Mouse (Mus musculus) hindbrain, embryonic 14.5 days (tissue): ENCODE results near the gene Phospho1. TPM values are rescaled to one million over a fixed set of nuclear protein-coding genes. Genes with fewer than 3 reads are reported as not detected.

ENCODE experiments used
- ATAC-seq: fragments of 200-750 bp; cut with Nextera tagmentation; 2 replicates; pipeline ENCODE4 v1.8.0; 2017; ENCODE audit warnings: moderate number of reproducible peaks, mild to moderate bottlenecking, moderate TSS enrichment, moderate library complexity; ENCODE audit not compliant: low FRiP score
- DNase-seq: peaks from one replicate; pipeline ENCODE4 v3.0.0-alpha.2; 2015; ENCODE audit warnings: low spot score
- H3K27ac ChIP-seq: fragments of 300-500 bp; sonication (generic); 2 replicates; pipeline ENCODE4 v1.5.1; 2014; ENCODE audit warnings: mild to moderate bottlenecking, moderate library complexity
- H3K27me3 ChIP-seq: fragments of 300-500 bp; sonication (generic); 2 replicates; pipeline ENCODE4 v1.6.1; 2014; ENCODE audit warnings: mild to moderate bottlenecking, low read length, mixed read lengths; ENCODE audit not compliant: control insufficient read depth, insufficient read depth
- H3K36me3 ChIP-seq: fragments of 300-500 bp; sonication (generic); replicated peaks from 2 replicates; pipeline ENCODE4 v1.6.1; 2014; ENCODE audit not compliant: control insufficient read depth, insufficient read depth
- H3K4me1 ChIP-seq: fragments of 300-500 bp; sonication (generic); replicated peaks from 2 replicates; pipeline ENCODE4 v1.6.1; 2014; ENCODE audit warnings: antibody characterized with exemption, low read length, mixed read lengths; ENCODE audit not compliant: control insufficient read depth, insufficient read depth
- H3K4me2 ChIP-seq: fragments of 300-500 bp; sonication (generic); replicated peaks from 2 replicates; pipeline ENCODE4 v1.6.1; 2014; ENCODE audit warnings: mild to moderate bottlenecking, moderate library complexity
- H3K4me3 ChIP-seq: fragments of 300-500 bp; sonication (generic); replicated peaks from 2 replicates; pipeline ENCODE4 v1.5.1; 2014; ENCODE audit warnings: mild to moderate bottlenecking, low read length
- H3K9ac ChIP-seq: fragments of 300-500 bp; sonication (generic); 2 replicates; pipeline ENCODE4 v1.6.1; 2014
- H3K9me3 ChIP-seq: fragments of 300-500 bp; sonication (generic); 2 replicates; pipeline ENCODE4 v1.6.1; 2016; ENCODE audit warnings: low read length; ENCODE audit not compliant: control insufficient read depth
- WGBS: fragments of 180-500 bp; shearing (Covaris S2); extraction: QIAGEN DNeasy Blood & Tissue Kit; methylation state at CpG from one replicate; pipeline ENCODE4 v1.1.7; 2014; 5-methylcytosine and 5-hydroxymethylcytosine counted together
- polyA plus RNA-seq: library from polyadenylated mRNA; unstranded; fragments of >200 nt; fragmentation: Nextera tagmentation; extraction: Ambion mirVana; gene quantifications from 2 replicates; pipeline ENCODE4 v1.2.1, GENCODE M21; 2014

Gene Phospho1
- polyA plus RNA-seq, 1 experiment from 2014 or later = 0.37 TPM

DNA sequence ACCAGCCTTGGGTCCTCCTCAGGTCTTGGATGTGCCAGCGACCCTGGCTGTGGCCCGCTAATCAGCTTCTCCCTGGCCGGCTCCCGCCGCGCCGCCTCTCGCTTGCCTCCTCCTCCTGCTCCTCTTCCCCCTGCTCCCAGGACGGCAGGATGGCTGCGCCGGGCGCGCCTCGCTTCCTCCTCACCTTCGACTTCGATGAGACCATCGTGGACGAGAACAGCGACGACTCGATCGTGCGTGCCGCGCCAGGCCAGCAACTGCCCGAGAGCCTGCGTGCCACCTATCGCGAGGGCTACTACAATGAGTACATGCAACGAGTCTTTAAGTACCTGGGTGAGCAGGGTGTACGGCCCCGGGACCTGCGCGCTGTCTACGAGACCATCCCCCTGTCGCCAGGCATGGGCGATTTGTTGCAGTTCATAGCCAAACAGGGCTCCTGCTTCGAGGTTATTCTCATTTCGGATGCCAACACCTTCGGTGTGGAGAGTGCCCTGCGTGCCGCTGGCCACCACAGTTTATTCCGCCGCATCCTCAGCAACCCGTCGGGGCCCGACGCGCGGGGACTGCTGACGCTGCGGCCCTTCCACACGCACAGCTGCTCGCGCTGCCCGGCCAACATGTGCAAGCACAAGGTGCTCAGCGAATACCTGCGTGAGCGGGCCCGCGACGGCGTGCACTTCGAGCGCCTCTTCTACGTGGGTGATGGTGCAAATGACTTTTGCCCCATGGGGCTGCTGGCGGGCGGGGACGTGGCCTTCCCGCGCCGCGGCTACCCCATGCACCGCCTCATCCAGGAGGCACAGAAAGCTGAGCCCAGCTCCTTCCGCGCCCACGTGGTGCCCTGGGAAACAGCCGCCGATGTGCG lies 6.3 kb downstream of the Phospho1 start:
- Histone ChIP-seq H3K36me3 (no peaks in the 10 kb centered on the region), H3K9me3 (no peaks in the 10 kb centered on the region), H3K27ac (no peak overlapping the region), H3K4me2 (peak overlapping the region; percentile 49), H3K4me3 (peak overlapping the region; percentile 21), H3K4me1 (peaks cover 15% of the 10 kb centered on the region; the same call in 1 of the 2 replicates), H3K9ac (peak overlapping the region; percentile 16; the same call in 1 of the 2 replicates), H3K27me3 (peaks cover 93% of the 10 kb centered on the region)
- DNase-seq (no peak), ATAC-seq (no peak)
- 2% methylated on average over 80 of the region's 80 CpGs for WGBS

DNA sequence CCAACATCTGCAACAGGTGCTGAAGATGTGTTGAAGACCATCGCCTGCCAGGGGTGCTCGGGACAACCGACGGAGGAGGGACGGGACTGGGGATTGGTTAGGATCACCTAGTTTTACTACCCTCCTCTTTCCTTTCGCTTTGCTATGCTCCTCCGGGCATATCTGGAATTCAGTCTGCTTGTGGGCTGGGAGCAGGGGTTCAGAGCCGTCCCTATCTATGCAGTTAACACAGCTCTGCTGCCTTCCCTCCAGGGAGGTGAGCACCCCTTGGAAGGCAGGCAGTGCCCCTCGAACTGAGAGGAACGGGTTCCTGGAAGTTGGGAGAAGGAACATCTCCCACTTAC lies 6.9 kb downstream of the Phospho1 start:
- WGBS = 2% methylated on average over 10 of the region's 10 CpGs
- Histone ChIP-seq H3K27me3 (peaks cover 96% of the 10 kb centered on the region), H3K4me3 (peak overlapping the region; percentile 21), H3K9me3 (no peaks in the 10 kb centered on the region), H3K4me1 (peaks cover 15% of the 10 kb centered on the region; the same call in 1 of the 2 replicates), H3K4me2 (peak overlapping the region; percentile 49), H3K9ac (peak overlapping the region; percentile 16; the same call in 1 of the 2 replicates), H3K36me3 (no peaks in the 10 kb centered on the region), H3K27ac (no peak overlapping the region)
- DNase-seq (no peak), ATAC-seq (no peak)

DNA sequence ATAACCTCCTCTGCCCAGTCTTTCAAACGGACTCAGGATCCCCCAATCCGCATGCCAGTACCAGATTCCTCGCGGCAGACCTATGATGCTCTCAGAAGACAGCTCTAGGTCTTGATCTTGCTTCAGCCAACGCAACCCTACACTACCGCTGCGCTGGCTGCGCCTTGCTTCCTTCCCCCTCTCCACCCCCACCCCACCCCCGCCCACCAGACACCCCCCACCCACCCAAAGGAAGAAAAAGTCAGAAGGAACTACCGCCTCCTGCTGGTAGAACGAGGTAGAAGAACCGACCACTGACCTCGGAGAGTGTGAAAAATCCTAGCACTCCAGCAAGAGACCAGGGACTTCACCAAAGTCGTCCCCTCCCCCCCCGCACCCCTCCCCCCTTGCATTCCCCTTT lies 7.3 kb downstream of the Phospho1 start:
- peaks cover 15% of the 10 kb centered on the region; the same call in 1 of the 2 replicates for H3K4me1 ChIP-seq
- ATAC-seq (no peak), DNase-seq (no peak)
- no peaks in the 10 kb centered on the region for H3K9me3 ChIP-seq
- WGBS = 5% methylated on average over 14 of the region's 15 CpGs
- no peak overlapping the region for H3K27ac ChIP-seq
- peak overlapping the region; percentile 21; the same call in 1 of the 2 replicates for H3K4me3 ChIP-seq
- no peaks in the 10 kb centered on the region for H3K36me3 ChIP-seq
- peaks cover 95% of the 10 kb centered on the region for H3K27me3 ChIP-seq
- no peak overlapping the region for H3K4me2 ChIP-seq
- H3K9ac ChIP-seq = no peak overlapping the region

DNA sequence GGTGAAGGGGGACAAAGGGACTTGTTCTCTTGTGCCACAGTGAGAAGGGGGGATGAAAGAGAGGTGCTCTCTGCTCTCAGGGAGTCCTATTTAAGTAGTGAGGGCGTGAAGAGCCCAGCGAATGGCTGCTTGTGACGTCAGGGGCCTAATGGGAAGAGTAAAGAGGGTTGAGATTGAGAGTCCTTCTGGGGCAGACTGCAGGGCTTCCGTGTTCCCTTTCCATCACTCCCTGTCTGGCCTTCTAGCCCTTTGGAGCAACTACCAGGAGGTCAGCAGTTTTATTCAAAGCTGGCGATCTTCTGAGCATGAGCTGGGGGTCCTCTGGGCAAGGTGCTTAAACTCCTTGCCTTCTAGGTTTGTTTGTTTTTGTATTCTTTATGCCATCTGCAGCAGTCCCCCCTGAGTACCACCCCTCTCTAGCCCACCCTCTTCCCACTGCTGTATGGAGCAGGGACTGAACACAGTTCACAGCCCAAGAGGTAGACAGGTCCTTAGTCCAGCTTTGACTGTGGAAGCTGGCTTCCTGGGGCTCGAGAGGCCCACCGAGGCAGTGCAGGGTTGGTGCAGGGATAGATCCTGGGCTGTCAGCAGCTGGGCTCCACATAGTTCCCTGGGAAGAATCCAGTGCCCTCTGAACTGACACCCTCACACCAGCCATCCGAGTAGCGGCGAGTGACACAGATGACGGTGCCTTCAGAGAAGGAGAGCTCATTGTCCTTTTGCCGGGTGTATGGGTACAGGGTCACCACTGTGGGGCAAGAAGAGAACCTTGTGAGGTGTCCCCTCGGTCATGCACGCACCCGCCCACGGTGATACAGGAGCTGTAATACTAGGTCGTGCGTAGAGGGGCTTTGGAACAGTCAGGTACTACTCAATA lies 8.1 kb downstream of the Phospho1 start:
- Histone ChIP-seq H3K4me3 (no peak overlapping the region), H3K9ac (no peak overlapping the region), H3K4me1 (peaks cover 15% of the 10 kb centered on the region; the same call in 1 of the 2 replicates), H3K27ac (no peak overlapping the region), H3K4me2 (no peak overlapping the region), H3K27me3 (peaks cover 94% of the 10 kb centered on the region), H3K9me3 (no peaks in the 10 kb centered on the region), H3K36me3 (no peaks in the 10 kb centered on the region)
- no peak for ATAC-seq
- WGBS = 34% methylated on average over 18 of the region's 18 CpGs
- DNase-seq = no peak

DNA sequence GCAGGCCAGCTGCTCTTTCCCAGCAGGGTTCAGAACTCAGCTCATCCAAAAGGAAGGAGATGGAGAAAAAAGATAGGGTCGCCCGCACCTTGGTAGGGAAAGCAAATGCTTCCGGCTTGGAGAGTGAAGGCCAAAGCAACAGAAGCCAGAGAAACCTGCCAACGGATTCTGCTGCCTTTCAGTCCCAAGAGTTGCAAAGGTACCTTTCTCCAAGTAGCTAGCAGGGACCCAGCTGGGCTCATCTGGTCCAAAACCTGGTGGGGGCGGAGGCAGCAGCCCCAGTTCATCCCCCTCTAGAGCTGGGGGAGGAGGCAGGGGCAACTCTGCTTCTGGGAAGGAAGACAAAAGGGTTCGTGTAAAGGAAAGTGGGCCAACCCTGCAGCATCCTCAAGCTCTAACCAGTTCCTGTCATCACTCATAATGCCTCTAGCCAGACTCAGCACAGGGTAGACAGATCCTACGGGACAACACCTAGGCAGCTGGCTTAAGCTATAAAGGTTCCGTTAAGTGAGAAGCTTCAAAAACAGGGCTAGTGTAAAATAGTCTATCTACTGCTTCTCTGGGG lies 8.8 kb downstream of the Phospho1 start:
- H3K4me1 ChIP-seq = peaks cover 15% of the 10 kb centered on the region; the same call in 1 of the 2 replicates
- peaks cover 90% of the 10 kb centered on the region for H3K27me3 ChIP-seq
- no peak overlapping the region for H3K4me3 ChIP-seq
- DNase-seq (no peak), ATAC-seq (no peak)
- H3K27ac ChIP-seq = no peak overlapping the region
- WGBS = 27% methylated on average over 8 of the region's 8 CpGs
- no peaks in the 10 kb centered on the region for H3K36me3 ChIP-seq
- H3K9ac ChIP-seq = no peak overlapping the region
- no peak overlapping the region for H3K4me2 ChIP-seq
- H3K9me3 ChIP-seq = no peaks in the 10 kb centered on the region

DNA sequence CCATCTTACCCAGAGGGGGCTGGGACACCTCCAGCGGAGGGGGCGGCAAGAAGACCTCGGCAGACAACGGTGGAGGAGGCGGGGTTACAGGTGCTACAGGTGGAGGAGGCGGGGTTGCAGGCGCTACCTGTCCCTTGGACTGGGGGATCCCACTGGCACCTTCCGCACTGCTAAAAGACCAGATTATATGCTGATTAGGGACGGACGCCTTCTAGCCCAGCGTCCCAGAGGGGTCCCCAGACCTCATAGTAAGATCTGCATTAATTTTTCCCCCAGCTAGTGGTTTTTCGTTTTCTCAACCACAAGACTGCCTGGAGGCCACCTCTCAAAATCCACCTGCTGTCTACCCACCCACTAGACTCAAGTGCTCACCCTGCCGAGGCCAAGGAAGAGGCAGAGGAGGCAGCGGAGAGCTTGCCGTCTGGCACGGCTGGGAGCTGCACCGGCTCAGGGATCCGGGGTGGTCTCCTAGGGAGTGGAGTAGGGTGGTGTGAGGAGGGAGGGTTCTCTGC lies 9.4 kb downstream of the Phospho1 start:
- Histone ChIP-seq H3K9ac (no peak overlapping the region), H3K27me3 (peaks cover 84% of the 10 kb centered on the region), H3K27ac (no peak overlapping the region), H3K4me1 (peaks cover 15% of the 10 kb centered on the region; the same call in 1 of the 2 replicates), H3K4me3 (no peak overlapping the region), H3K9me3 (no peaks in the 10 kb centered on the region), H3K36me3 (no peaks in the 10 kb centered on the region), H3K4me2 (no peak overlapping the region)
- WGBS = 5% methylated on average over 18 of the region's 18 CpGs
- no peak for DNase-seq
- no peak for ATAC-seq

DNA sequence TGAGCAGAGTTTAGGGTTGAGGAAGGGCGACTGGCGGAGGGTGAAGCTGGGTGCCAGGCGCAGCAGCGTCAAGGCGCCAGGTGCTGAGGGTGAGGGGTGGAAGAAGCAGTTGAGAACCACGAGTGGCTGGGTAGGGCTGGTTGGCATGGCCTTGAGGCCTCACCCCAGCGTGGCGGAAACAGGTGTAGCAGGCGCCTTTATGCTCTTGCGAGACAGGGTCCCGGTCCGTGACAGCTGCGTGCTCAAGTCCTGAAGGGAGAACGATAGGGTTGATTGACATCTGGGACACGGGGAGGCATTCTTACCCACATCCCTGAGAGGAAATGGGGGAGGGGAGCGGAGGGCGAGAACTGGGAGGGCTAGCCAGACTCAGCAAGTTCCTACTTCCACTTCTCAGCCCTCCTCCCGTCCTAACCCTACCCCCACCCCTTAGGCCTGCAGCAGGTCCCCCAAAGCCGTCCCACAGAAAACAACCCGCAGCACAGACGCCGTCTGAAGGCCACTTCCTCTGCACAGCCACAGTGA lies 9.9 kb downstream of the Phospho1 start:
- peaks cover 15% of the 10 kb centered on the region; the same call in 1 of the 2 replicates for H3K4me1 ChIP-seq
- no peak overlapping the region for H3K4me2 ChIP-seq
- H3K27ac ChIP-seq = no peak overlapping the region
- 6% methylated on average over 22 of the region's 22 CpGs for WGBS
- no peak overlapping the region for H3K9ac ChIP-seq
- no peak overlapping the region for H3K4me3 ChIP-seq
- H3K27me3 ChIP-seq = peaks cover 79% of the 10 kb centered on the region
- ATAC-seq (no peak), DNase-seq (no peak)
- H3K36me3 ChIP-seq = no peaks in the 10 kb centered on the region
- H3K9me3 ChIP-seq = no peaks in the 10 kb centered on the region

DNA sequence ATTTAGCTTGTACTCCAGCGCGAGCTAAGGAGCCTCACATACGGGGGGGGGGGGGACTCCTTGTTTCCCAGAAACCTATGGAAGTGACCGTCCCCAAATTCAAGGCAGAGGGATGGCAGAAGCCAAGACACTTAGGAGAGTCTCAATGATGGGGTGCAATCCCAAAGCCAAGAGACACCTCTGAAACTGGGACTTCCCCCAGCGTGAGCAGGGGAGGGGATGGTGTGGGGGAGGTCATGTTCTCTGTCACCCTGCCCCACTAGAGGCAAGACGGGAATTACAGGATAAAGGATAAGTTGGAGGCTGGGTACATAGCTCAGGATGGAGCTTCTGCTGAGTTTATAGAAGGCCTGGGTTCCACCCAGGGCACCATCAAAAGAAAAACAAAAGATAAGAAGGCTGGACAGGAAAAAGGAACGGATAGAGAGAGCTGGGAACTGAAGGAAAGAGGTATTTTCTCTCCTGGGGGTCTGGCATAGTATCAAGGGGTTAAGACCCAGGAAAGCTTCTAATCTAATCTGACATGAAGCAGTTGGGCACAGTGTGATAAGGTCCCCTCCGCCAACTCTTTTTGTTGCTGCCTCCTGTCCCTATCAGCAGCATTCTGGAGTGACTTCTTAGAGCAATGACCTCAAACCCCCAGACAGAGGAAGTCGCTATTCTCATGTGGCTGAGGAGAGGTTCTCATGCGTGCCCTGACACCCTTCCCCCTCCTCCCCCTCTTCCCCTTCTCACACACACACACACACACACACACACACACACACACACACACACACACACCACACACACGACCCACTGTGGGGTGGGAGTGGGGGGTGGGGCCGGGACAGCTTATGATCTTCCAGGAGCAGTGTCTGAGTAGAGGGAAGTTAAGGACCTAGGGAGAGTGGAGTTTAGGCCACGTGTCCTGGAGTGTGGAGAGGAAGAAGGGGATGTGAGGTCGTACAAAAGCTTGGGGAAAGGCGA lies 10.7 kb downstream of the Phospho1 start:
- Histone ChIP-seq H3K4me3 (no peak overlapping the region), H3K9ac (no peak overlapping the region), H3K9me3 (no peaks in the 10 kb centered on the region), H3K27ac (no peak overlapping the region), H3K27me3 (peaks cover 70% of the 10 kb centered on the region), H3K36me3 (no peaks in the 10 kb centered on the region), H3K4me1 (peaks cover 15% of the 10 kb centered on the region; the same call in 1 of the 2 replicates), H3K4me2 (no peak overlapping the region)
- whole genome bisulfite sequencing = 26% methylated on average over 15 of the region's 15 CpGs
- ATAC-seq (no peak), DNase-seq (no peak)
